Mouse (Mus musculus) 3T3-L1 (cell line): ENCODE results near the gene Tceal3.
"Not testable (repeated sequence)": the region's sequence is repeated elsewhere in the genome, so short reads cannot be mapped to it uniquely, and the experiment has no call there.

ENCODE experiments used
- DNase-seq: peaks from one replicate; pipeline ENCODE4 v3.0.0-alpha.2; 2015; ENCODE audit warnings: low read depth, low spot score

Tceal3 gene

GRCm38 (mm10) chrX:136590199-136590896 lies at the start of gene Tceal3:
Gene Tceal3, plus strand, starts transcription at chrX:136590842.
- no peak for DNase-seq

- DNase-seq, result not testable (repeated sequence)
These were observed 46.7 kb upstream of the Tceal3 start, which contains the start of gene Kir3dl2 for GRCm38 (mm10) chrX:136543956-136544355. Gene Kir3dl2, minus strand, starts transcription at chrX:136544056.

DNA sequence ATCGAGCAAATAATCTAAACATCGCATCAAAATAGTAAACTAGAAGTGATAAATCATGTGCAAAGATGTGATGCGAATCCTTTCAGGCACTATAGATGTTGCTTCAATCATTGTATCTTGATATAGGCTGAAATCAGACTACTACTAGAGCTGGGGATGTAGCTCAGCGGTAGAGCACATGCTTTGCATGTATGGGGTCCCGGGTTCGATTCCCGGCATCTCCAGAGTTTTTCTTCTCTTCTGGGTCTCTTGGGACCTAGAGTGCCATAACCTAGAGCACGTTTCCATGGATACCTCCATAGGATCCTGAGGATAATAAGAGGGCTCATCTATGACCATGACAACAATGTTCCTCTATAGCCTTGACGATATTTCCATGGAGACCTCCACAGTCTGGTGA lies 21.5 kb upstream of the Tceal3 start:
- DNase-seq, result not testable (repeated sequence)

DNA sequence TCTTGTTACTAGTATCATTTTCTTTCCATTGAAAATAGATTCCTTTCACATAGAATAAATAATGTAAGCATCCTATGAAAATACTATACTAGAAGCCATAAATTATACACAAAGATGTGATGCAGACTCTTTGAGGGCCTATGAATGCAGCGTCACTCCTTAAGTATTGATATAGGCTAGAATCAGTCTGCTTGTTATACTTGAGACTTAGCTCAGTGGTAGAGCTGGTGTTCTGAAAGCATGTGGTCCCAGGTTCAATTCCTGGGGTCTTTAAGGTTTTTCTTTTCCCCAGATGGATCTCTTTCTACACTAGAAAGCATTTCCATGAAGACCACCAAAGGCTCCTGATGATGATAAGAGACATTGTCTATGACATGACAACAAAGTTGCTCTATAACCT lies 6.0 kb upstream of the Tceal3 start:
- no peak for DNase-seq

- DNase-seq, result no peak
These were observed 235 bp downstream of the Tceal3 start for GRCm38 (mm10) chrX:136590897-136591257.

DNA sequence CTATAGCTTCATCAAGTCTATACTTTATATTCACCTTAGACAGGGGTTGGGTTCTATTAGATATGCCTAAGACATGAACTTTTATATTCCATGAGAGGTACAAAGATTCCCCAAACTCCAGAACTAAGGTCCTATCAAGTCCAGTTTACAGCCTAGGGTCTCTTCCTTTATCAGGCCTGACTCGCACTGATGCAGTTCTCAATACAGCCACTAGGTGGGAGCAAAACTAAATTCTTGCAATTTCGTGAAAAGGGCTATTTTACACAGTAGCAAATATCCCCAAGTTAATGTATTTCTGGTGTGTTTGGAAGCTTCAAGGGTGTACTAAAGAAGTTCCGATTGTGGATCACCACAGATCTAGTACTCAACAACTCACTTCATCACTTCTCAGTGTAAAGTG lies 8.8 kb downstream of the Tceal3 start:
- DNase-seq, result peak; percentile 57

DNA sequence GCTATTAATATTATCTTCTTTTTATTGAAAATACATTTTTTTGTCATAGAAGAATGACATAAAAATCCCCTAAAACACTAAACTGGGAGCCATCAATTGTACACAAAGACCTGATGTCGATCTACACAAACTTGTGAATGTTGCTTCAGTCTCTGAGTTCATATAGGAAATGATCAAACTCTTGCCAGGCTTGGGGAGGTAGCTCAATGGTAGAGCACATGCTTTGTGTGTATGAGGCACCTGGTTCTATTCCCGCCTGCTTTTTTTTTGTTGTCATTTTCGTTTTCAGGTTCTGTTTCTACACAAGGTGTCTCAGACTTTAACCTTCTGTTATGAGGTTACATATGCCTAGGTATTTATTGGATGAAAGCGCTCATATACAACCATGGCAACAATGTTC lies 16.3 kb downstream of the Tceal3 start:
- no peak for DNase-seq

DNA sequence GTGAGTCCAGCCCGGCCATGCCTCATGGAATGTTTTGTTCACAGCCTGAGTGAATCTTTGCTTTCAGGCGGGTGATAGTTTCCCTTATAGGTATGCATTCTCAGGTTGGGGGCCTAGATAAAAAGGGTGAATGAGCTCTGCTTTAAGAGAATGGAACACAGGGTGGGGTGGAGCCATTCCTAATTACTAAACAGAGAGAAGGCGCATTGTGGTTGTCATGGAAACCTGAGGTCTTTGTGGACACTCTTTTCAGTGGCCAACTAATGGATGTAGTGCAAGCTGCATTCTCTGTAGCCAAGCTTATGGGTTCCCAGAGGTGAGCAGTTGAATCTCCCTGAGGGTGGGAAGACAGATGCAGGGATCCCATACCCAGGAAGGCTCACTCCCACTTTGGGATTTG lies 16.8 kb downstream of the Tceal3 start:
- no peak for DNase-seq

DNA sequence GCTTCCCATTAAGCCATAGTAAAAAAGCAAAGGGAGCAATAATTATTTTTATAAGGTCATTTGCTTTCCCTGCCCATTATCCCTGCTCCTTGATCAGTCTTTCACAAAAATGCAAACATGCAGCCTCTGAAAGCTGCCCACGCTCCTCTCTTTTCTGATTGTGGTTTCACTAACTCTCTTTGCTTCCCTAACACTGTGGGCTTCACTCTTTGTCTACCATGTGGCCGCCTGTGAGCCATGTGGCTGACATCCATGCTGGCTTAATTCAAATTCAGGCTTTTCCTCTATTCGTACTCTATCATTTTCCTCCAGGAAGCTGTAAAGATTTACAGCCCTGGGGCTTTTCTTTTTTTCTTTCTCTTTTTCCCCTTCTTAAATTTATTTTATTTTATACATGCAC lies 20.7 kb downstream of the Tceal3 start:
- DNase-seq, result no peak

DNA sequence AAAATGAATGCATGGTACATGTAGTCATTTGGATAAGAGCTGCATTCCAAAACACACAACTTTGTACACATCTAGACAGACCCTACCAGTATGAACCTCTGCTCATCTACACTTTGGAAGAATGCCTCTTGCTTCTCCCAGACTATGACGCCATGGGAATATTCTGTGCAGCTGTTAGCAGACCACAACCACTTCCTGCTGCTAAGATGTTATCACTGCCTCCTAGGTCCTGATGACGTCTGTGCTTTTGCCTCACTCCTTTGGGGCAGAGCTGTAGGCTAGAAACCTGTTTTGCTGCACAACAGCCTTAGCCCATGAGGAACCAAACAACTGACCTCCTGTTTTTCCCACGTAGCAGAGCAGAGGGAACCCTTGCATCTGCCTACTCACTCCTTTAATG lies 25.2 kb downstream of the Tceal3 start:
- DNase-seq, result not testable (repeated sequence)

DNA sequence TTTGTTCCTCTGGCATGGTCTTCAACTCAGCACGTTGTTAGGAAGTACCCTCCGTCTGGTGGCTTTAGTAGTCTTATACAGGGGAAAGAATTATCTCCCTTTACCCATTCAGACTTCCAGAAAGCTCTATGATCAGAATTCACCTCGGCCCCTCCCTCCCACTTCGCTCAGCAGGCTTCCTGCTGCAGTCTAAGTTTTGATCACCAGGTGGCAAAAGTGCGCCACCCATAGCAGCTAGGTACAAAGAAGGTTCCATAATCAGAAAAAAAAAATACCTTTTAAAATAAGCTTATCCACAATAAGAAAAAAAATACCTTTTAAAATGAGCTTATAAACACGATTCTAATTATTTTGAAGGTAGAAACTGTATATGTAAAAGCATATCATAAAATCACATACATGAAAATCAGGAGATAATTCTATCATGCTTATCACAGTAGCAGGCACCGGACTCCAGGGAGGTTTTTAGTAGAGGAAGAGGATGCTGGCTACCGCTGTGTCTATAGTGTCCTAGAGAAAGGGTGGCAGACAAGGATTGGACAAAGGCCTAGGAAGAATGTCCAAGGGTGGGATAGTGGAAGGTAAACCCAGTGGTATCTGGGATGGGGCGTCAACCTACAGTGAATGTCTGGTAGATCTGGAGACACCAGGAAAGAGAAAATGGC lies 34.4 kb downstream of the Tceal3 start:
- DNase-seq, result peak; percentile 63

GRCm38 (mm10) chrX:136625959-136626358 lies 35.3 kb downstream of the Tceal3 start:
- DNase-seq, result no peak

- DNase-seq, result no peak
These were observed 44.5 kb downstream of the Tceal3 start for GRCm38 (mm10) chrX:136635116-136635515.

- DNase-seq, result no peak
These were observed 49.1 kb downstream of the Tceal3 start for GRCm38 (mm10) chrX:136639754-136640153.

GRCm38 (mm10) chrX:136645857-136646256 lies 55.2 kb downstream of the Tceal3 start:
- not testable (repeated sequence) for DNase-seq

- no peak for DNase-seq
These were observed 75.7 kb downstream of the Tceal3 start for GRCm38 (mm10) chrX:136666281-136666706.

GRCm38 (mm10) chrX:136666762-136667464 lies 76.3 kb downstream of the Tceal3 start:
- not testable (repeated sequence) for DNase-seq

- DNase-seq, result no peak
These were observed 78.2 kb downstream of the Tceal3 start for GRCm38 (mm10) chrX:136668794-136669193.

DNA sequence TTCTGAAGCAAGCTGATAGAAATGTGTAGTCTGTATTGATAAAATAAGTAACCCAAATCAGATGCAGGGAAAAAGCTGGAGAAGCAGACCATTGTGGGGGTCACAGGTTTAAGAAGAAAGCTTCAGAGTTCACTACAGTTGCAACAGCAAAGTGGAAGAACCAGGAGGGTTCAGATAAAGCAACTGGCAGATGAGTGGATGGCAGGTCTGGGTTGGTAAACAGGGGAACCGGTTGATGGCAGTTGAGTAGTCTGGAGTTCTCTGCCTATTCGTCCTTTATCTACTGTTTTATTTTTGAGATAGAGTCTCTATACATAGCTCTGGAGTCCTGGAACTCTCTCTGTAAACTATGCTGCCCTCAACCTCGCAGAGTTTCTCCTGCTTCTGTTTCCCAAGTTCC lies 90.3 kb downstream of the Tceal3 start:
- no peak for DNase-seq

- DNase-seq, result not testable (repeated sequence)
These were observed 101.1 kb downstream of the Tceal3 start for GRCm38 (mm10) chrX:136691606-136692293.

GRCm38 (mm10) chrX:136692294-136692675 lies 101.6 kb downstream of the Tceal3 start:
- no peak for DNase-seq

DNA sequence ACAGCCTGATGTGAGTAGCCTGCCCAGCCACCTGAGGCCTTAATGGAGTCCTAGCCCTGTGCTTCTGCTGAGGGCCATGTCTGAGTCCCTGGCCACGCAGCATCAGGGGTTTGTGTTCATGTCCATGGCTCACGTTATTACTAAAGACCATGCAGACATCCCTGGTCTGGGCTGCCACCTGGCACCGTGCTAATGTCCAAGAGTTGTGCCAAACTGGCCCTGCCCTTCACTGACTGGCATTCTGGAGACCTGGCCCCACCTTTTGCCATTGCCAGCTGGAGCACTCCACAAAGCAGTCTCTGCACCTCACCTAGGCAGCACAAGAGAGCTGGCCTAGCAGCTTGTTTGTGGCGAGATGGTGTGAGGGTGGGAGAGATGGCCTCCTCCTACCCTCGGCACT lies 102.6 kb downstream of the Tceal3 start:
- DNase-seq, result no peak
